Mouse (Mus musculus): Measurements from ENCODE around the gene Socs4. TPM values are rescaled to one million over a fixed set of nuclear protein-coding genes. Genes with fewer than 3 reads are reported as not detected.

Socs4 gene
- 1 to 10 TPM; 4.4 to 6.2 TPM for polyA plus RNA-seq (2017; shearing (Covaris generic))

DNA sequence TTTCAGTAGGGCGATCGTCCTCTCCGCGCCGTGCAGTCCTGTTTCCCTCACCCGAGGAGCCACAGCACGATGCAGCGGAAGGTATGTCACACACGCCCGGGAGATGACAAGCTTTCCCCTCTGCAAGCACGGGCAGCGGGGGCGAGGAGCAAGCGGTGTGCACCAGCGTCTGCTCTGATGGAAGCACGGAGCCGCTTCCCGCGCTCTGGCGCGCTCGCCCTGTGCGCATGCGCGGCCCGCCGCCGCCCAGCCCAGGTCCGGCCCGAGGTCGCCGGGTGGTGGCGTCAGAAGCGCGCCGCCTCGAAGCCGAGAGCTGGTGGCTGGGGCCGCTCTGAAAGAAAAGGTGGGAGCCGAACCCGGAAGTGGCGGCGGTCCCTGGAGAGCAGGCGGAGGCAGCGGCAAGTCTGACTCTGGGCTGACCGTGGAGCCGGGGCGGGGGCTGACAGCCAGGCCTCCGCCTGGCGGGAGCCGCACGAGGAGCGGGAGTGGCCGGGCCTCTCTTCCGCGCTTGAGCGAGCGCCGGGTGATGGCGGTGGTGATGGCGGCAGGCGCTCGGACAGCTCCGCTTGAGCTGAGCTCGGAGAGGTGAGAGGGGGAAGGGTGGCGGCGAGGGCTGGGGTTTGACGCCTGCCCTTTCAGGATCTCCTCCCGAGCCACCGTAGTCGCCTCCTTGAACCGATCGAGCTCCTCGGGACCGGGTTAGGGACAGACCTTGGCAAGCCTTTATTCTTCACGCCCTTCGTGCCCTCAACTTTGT is at the start of gene Socs4, which contains the start of gene Wdhd1:
TSS of gene Socs4 (plus strand) at position 295 of the 757 bp plus-strand sequence.
TSS of gene Wdhd1 (minus strand) at position 221 of the 757 bp plus-strand sequence.
- peak; percentile 88 for ATAC-seq

DNA sequence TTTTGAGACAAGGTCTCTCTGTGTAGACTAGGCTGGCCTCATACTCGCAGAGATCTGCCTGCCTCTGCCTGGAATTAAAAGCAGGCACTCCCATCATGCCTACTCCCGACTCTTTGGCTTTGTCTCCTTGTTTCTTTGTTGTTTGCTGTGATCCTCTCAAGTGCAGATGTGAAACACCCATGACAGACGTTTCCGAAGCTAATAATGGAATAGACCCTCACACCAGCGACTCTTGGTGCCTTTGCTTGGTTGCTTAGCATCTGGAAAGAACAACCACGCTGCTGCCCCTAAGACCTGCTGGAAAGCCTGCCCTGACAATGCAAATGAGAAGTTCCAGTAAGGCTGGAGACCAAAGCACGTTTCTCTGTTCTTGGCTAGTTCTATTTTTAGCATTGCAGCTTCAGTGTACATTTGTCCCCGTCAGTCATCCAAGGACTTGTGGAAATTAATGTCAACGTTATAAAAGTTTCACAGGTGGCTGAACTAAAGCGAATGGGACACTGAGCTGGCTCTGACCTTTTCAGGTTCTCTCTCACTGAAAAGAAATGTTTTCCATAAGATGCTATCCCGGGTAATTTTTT is 46.8 kb upstream of the Socs4 start:
- ATAC-seq, result no peak

DNA sequence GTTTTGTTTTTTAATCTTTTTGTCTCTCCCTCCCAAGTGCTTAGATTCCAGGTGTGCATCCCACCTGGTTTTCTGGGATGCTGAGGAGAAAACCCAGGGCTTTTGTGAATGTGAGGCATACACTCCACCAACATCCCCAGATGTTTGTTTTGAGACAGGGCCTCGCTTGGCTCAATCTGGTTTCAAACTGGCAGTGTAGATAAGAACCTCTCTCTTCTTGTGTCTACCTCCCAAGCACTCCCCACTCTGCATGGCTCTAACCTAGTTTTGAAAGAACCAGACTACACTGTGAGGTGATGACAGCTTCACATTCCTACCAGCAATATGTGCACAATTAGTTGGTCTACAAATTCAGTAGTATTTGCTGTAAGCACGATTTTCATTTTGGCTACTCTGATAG is 43.1 kb upstream of the Socs4 start:
- ATAC-seq, result no peak

DNA sequence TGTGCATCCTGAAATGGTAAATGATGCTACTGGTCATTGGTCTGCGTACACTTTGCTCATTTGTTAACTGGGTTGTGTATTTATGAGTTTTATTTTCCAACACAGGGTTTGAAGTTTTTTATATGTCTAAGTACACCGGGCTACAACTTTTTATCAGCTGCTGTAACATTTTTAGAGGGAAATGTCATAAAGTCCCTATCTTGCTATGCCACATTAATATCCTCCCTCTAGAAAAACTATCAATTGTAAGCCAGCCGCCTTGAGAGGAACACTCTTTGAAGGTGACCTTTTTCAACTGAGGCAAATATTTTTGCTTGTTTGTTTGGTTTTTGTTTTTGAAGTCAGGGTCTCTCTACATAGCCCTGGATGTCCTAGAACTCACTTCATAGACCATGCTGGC is 42.7 kb upstream of the Socs4 start:
- ATAC-seq, result no peak

DNA sequence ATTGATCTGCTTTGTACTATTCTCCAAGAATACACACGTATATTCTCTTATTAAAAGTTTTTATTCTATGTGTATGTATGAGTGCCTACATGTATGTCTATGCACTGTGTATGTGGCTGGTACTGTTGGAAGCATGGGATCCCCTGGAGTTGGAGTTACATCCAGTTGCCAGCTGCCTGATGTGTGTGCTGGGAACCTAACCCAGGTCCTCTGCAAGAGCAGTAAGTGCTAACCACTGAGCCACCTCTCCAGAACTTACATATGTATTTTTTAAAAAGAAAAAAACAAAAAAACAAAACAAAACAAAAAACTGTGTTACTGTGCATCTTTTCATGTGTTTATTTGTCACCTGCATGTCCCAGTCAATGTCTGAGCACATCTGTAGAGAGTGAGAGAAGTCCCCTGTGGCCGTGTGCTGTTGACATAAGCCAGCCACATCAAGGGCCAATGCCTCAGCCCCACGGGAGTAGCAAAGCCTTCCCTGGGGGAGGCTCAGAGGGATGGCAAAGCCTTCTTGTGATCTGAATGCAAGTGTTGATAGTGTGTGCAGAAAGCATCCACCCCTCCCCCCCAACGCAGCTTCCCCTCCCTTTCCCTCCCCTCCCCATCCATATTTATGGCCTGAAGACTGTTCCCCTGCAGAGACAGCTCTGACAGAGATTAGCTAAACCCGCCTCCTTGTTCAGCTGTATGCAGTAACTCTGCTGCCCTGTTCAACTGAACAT is 42.0 kb upstream of the Socs4 start:
- ATAC-seq, result no peak

DNA sequence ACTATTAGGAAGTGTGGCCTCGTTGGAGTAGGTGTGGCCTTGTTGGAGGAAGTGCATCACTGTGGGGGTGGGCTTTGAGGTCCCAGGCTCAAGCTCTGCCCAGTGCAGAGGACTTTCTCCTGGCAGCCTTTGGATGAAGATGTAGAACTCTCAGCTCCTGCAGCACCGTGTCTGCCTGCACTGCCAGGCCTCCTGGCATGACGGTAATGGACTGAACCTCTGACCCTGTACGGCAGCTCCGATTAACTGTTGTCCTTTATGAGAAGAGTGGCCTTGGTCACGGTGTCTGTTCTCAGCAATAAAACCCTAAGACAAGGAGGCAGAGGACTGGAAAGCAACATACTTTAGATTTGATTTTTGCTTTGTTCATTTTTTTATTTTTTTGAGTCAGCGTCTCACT is 40.2 kb upstream of the Socs4 start:
- ATAC-seq, result no peak

DNA sequence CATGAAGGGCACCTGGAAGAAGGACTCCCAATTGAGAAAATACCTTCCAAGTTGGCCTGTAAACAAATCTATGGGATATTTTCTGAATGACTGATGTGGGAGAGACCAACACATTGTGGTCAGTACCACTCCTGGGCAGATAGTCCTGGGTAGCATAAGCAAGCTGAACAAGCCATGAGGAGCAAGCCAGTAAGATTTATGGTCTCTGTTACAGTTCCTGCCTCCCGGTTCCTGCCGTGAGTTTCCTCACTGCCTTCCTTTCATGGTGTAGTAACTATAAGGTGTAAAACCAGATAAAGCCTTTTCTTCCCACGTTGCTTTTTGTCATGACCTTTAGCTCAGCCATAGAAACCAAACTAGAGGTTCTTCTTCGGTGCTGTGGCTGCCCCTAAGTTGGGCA is 39.4 kb upstream of the Socs4 start:
- no peak for ATAC-seq

DNA sequence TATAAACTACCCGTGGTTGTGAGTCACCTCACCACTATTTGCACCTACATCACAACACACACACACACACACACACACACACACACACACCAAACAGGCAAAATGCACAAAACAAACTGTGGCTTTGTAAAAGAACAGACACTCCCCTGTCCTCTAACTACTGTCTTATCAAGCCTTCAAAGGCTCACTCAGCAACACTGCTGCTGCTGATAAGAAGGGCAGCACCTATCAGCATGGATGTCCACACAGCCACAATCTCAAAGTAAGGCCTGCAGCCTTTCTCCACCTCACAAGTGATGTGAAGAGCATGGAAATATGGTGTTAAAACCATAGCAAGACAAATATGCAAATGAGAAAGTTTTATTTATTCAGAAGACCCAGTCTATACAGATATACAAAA is 36.1 kb upstream of the Socs4 start:
- ATAC-seq, result no peak

DNA sequence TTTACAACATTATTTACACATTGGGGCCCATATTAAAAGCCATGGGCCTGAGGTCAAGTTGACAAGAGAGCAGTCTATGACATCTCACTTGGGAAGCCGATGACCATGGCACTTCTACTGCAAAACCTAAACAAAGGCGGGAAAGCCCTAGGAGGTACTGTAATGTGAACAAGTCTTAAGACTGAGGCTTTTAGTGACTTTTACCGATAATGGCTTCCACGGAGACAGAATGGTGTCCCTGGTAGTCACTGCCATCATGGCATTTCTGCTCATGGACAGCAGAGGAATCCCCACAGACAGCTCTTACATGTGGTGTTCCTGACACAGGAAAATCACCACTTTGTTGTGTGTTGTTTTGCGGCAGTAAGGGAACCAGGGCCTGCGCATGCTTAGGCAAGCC is 35.7 kb upstream of the Socs4 start:
- ATAC-seq, result no peak

DNA sequence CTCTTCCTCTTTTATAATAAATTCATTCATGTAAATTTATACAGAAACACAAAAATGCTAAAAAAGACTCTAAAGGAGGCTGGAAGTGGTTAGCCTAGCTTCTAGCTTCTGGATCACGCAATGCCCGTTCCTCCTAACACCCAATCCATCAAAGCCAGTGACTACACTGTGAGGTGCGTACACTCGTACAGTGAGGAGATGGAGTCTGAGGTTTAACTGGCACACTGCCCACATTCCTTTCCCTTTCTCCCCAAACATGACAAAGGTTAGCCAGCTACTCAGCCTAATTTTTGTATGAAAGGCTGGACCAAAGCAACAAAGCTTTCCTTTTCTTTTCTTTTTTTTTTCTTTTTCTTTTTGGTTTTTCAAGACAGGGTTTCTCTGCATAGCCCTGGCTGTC is 34.0 kb upstream of the Socs4 start:
- ATAC-seq, result no peak

DNA sequence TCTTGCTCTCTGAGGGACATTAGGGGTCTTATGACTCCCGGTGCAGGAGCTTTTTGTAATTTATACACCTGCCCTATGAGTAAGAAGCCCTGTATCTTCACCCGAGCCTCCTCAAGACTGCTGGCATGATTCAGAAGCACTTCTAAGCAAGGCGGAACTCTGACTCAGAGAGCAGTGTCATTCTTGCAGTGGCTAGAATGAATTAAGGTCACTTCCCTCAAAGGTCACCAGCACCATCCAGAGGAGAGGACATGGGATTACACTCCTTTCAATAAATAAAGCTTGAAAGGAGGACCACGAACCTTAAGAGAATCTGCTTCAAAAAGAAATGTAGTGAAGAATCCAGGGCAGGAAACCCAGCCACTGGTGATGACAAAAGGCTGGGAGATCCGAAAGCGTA is 26.9 kb upstream of the Socs4 start:
- no peak for ATAC-seq

DNA sequence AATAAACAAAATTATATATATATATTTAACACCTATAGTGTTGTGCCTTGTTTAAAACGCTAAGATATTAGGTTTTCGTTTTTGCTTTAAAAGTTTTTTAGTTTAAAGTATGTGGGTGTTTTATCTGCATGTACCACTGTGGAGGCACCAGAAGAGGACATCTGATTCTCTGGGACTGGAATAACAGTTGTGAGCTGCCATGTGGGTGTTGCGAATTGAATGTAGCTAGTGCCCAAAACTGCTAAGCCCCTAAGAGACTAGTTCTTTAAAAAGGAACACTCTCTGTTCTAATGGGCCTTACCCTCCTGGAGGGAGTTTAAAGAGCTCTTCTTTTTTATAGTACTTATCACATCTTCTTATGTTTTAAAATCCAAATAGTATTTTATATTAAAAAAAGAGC is 11.9 kb upstream of the Socs4 start:
- no peak for ATAC-seq

DNA sequence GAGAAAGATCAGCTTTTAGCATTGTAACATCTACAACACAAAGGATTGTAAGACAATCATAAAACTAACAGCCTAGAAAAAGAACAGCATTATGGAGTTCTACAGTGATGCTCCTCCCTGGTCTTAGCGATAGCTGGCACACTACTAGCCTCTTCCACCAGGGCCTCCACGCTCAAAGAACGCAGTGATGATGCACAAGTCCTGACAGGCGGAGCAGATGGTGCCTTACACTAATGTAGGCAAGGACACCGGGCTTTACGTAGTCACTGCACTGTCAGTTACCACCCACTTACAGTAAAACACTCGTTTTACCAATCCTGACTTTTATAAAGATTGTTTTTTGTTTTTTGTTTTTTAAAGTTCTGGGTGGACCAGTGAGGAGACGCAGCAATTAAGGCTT is 10.9 kb upstream of the Socs4 start:
- no peak for ATAC-seq

DNA sequence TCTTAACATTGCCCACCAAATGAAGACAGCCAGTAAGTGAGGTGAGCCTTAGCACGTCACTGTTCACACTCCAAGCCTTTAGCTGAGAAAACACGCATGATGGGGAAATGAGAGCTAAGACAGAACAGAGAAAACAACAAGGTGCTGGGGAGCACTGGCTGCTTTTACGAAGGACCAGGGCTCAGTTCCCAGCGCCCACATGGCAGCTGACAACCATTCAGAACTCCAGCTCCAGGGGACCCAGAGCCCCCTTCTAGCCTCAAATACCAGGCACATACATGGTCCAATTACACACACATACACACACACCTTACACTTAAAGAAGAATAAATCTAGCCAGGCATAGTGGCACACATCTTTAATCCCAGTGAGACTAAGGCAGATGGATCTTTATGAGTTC is 7.7 kb upstream of the Socs4 start:
- ATAC-seq, result no peak

DNA sequence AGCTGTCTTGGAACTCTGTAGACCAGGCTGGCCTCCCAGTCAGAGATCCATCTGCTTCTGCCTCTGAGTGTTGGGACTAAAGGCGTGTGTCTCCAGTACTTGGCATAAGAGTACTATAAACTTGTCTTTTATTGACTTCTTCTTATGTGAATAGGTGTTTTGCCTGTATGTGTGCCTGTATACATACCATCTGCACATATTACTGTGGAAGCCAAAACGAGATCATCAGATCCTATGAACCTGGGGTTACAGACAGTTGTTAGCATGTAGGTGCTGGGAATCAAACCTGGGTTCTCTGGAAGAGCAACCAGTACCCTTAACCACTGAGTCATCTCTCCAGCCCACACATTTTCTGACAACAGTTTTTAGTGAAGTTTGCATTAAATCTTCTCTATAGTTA is 7.0 kb upstream of the Socs4 start:
- ATAC-seq, result no peak

DNA sequence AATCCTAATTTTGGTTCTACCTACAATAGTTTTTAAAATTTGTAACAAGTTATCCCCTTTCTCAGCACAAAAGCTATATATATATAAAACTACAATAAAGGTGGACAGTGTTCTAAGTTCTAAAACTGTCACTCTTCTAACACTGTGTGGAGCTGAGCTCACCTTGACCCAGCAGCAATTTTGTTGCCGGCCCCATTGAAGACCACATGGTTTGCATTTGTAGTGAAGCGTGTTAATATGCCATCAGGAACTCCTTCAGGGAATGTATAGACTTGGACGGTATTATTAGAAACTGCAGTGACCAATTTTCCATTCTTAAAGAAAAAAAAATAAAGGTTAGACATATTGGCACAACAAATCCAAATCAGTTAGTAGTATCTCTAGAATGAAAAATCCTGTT is 3.0 kb upstream of the Socs4 start:
- ATAC-seq, result no peak

DNA sequence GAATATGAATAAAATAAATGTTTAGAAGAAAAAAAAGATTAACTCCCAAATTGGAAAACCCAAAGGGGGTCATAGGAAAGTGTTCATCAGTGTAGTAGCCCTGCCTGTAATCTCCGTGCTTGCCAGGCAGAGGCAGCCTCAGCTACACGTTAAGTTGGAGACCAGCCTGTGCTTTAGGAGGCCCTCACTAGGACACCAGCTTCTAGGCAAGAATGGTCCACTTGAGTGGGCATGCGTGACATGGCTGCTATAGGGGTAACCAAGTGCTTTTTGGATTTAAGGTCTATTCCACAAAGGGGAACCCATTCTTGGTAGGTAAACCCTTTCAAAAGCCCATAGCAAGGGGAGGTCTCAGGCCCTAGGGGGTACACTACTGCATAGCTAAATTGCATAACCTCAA is 1.3 kb upstream of the Socs4 start:
- ATAC-seq, result no peak

DNA sequence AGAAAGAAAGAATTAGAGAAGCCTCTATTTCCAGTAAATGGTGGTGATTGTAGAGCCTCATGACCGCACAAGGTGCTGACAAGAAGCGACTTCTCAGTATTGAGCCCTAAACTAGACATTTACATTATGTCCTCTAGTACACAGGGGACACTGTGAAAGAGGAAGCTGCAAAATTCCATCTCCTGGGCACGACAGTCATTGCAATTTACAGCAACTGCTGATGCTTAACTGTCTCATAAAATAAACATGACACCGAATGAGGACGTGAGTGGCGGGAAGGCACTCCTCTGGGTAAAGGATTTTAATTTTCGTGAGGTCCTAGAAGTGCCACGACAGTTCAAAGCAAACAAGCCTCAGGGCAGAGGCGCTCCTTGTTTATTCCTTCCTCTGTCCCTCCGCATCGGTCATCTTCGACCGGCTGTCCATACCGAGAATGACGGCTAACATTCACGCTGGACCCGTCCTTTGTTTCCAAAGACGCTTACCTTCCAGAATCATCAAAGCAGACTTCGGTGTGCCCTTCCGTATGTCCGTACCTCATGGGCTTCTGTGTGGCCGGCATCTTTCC is 611 bp upstream of the Socs4 start:
- peak; percentile 3 for ATAC-seq

DNA sequence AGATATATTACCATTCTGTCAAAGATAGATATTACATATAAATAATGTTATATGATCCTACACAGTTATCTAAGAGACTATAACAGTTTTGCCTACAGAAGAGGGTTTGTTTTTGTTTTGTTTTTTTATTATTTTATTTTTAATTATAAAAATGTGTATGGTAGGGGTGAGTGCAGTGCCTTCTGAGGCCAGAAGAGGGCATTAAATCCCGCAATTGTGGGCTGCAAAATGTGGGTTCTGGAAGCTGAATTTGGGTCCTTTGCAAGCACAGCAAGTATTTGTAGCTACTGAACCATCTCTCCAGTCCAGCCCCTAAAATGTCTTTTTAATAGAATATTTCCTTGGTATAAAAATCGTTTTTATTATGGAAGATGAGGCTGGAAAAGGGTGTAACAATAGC is 2.3 kb downstream of the Socs4 start:
- no peak for ATAC-seq

DNA sequence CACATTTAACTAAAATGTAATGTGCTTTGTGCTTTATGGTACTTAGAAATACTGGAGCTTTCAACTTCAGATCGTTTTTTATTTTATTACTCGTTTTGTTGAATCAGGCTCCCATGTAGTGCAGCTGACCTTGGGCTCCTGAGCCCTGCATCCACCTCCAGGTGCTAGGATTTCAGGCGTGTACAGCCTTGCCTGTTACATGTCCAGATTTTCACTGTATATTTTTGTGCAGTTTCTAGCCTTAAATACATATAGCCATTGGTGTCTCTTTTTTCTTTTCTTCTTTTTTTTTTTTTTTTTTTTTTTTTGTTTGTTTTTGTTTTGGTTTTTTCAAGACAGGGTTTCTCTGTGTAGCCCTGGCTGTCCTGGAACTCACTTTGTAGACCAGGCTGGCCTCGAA is 4.8 kb downstream of the Socs4 start:
- no peak for ATAC-seq

DNA sequence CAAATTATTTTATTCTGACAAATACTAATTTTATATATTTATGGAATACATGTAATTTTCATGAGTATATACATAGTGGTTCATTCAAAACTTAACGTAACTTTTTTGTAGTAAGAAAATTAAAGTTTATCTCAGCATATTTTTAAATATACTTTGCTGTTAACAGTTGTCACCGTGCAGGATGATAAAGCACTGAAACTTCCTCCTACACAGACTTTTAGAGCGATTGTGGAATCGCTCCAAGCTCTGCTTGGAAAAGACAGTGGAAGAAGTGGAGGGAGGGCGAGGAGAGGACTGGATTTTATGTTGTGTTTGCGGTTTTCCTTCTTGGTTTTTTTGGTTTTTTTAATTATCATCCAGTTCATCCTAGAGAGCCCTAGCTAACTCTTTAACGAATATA is 6.8 kb downstream of the Socs4 start:
- no peak for ATAC-seq

DNA sequence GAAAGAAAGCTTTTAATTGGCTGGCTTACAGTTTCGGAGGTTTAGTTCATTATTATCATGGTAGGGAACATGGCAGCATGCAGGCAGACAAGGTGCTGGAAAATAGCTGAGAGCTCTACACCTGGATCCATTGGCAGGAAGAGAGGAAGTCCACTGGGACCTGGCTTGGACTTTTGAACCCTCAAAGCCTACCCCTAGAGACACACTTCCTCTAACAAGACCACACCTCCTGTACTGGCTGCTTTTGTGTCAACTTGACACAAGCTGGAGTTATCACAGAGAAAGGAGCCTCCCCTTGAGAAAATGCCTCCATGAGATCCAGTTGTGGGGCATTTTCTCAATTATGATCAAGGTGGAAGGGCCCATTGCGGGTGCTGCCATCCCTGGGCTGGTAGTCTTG is 8.5 kb downstream of the Socs4 start:
- no peak for ATAC-seq

DNA sequence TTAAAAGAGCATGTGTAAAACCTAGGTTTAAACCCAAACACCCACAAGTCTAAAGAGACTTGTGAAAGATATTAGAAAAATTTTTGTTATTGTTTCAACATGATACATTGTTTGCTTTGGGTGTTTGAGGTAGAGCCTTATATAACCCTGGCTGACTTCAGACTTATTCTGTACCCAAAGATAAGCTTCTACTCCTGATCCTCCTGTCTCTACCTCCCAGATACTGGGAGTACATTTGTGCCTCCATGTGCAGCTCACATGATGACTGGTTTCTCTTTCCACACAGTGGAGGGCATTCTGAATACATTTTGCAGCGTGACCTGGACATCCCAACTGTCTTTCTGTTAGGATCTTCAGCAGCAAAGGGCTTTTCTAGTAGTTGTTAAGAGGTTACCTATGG is 9.5 kb downstream of the Socs4 start:
- no peak for ATAC-seq

DNA sequence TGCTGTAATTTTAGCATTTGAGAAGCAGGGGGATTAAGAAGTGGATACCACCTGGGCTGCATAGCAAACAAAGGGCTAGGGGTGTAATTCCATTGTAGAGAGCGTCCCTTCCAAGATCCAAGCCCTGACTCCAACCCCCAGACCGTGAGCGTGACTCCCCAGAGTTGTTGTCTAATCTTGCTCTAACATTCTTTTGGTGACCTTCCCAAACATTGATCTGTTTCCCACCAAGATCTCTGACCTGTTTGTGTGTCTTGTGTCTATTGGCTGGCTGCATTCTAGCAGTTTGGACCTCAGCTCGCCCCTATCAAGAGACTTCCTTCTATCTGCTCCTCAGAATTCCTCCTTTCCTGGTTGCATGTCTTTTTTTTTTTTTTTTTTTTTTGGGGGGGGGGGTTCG is 10.3 kb downstream of the Socs4 start:
- ATAC-seq, result no peak
